Mouse (Mus musculus): ENCODE measurements around the gene F8. TPM values are rescaled to one million over a fixed set of nuclear protein-coding genes. Genes with fewer than 3 reads are reported as not detected.

Gene F8
- polyA plus RNA-seq, 1 experiment from 2014 or later: 1.2 TPM

GRCm38 (mm10) chrX:75129474-75129873 lies 252.9 kb downstream of the F8 start:
- DNase-seq (ENCODE audit: low spot score): no peak
- ATAC-seq (ENCODE audit: insufficient read depth, low FRiP score, low TSS enrichment): no peak
- H3K27me3 ChIP-seq (ENCODE audit: control insufficient read depth, insufficient read depth, low read length): no peaks in the 10 kb centered on the region
- 60% methylated on average over 2 of the region's 2 CpGs for WGBS
- no peaks in the 10 kb centered on the region for H3K36me3 ChIP-seq (ENCODE audit: control insufficient read depth, insufficient read depth, low read length)
- H3K4me3 ChIP-seq (ENCODE audit: low read depth, low read length): no peak overlapping the region
- no peaks in the 10 kb centered on the region for H3K9me3 ChIP-seq (ENCODE audit: control insufficient read depth, low read length)
- H3K4me2 ChIP-seq (ENCODE audit: low read depth): no peak overlapping the region
- no peak overlapping the region for H3K9ac ChIP-seq (ENCODE audit: low read length)
- no peaks in the 10 kb centered on the region for H3K4me1 ChIP-seq (ENCODE audit: control insufficient read depth, insufficient read depth, low read length)
- no peak overlapping the region for H3K27ac ChIP-seq (ENCODE audit: low read depth, low read length)

GRCm38 (mm10) chrX:75128333-75128980 lies 254.0 kb downstream of the F8 start:
- ATAC-seq (ENCODE audit: insufficient read depth, low FRiP score, low TSS enrichment) (no peak), DNase-seq (ENCODE audit: low spot score) (no peak)
- no peaks in the 10 kb centered on the region for H3K36me3 ChIP-seq (ENCODE audit: control insufficient read depth, insufficient read depth, low read length)
- no peak overlapping the region for H3K4me2 ChIP-seq (ENCODE audit: low read depth)
- no peak overlapping the region for H3K27ac ChIP-seq (ENCODE audit: low read depth, low read length)
- no peaks in the 10 kb centered on the region for H3K27me3 ChIP-seq (ENCODE audit: control insufficient read depth, insufficient read depth, low read length)
- no peaks in the 10 kb centered on the region for H3K4me1 ChIP-seq (ENCODE audit: control insufficient read depth, insufficient read depth, low read length)
- no peak overlapping the region for H3K4me3 ChIP-seq (ENCODE audit: low read depth, low read length)
- H3K9ac ChIP-seq (ENCODE audit: low read length): no peak overlapping the region
- no peaks in the 10 kb centered on the region for H3K9me3 ChIP-seq (ENCODE audit: control insufficient read depth, low read length)

DNA sequence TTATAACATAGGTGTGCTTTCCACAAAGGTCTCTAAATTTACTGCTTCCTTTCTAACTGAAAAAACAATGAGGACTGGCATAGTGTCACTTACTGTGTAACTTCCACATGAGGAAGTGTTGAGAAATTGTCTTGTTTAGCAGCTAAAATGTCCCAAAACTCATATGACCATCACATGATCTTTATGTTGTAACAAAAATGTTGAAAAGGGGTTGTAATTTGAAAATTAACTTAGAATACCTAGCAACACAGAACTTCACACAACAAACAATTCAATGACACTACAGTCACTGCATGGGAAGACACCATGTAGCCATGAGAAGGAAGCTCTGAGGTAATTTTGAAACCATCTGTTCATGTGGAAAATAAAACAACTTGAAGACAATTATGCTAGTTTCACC lies 255.5 kb downstream of the F8 start:
- Histone ChIP-seq H3K4me3 (ENCODE audit: low read depth, low read length) (no peak overlapping the region), H3K36me3 (ENCODE audit: control insufficient read depth, insufficient read depth, low read length) (no peaks in the 10 kb centered on the region), H3K9ac (ENCODE audit: low read length) (no peak overlapping the region), H3K9me3 (ENCODE audit: control insufficient read depth, low read length) (no peaks in the 10 kb centered on the region), H3K4me2 (ENCODE audit: low read depth) (no peak overlapping the region), H3K4me1 (ENCODE audit: control insufficient read depth, insufficient read depth, low read length) (no peaks in the 10 kb centered on the region), H3K27ac (ENCODE audit: low read depth, low read length) (no peak overlapping the region), H3K27me3 (ENCODE audit: control insufficient read depth, insufficient read depth, low read length) (no peaks in the 10 kb centered on the region)
- no peak for DNase-seq (ENCODE audit: low spot score)
- ATAC-seq (ENCODE audit: insufficient read depth, low FRiP score, low TSS enrichment): no peak

DNA sequence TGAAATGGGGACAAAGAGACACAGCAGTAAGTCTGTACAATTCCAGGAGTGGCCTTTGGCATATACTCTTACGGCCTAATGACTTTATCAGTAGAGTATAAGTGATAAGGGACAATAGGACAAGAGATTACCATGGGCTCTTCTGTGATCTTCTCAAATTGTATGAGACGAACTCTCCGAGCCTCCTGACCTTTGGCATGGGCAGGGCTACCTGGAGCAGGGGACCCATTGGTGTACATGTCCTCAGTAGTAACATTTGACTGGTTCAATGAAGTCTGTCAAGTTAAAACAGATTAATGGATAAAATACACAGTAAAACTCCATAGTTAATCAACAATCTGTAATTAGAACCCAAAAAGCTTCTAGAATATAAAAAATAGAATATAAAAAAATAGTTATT lies 256.8 kb downstream of the F8 start:
- no peak overlapping the region for H3K4me3 ChIP-seq (ENCODE audit: low read depth, low read length)
- H3K9ac ChIP-seq (ENCODE audit: low read length): no peak overlapping the region
- no peak for ATAC-seq (ENCODE audit: insufficient read depth, low FRiP score, low TSS enrichment)
- 87% methylated on average over 3 of the region's 3 CpGs for WGBS
- no peaks in the 10 kb centered on the region for H3K27me3 ChIP-seq (ENCODE audit: control insufficient read depth, insufficient read depth, low read length)
- DNase-seq (ENCODE audit: low spot score): no peak
- no peaks in the 10 kb centered on the region for H3K9me3 ChIP-seq (ENCODE audit: control insufficient read depth, low read length)
- no peak overlapping the region for H3K4me2 ChIP-seq (ENCODE audit: low read depth)
- no peaks in the 10 kb centered on the region for H3K36me3 ChIP-seq (ENCODE audit: control insufficient read depth, insufficient read depth, low read length)
- H3K27ac ChIP-seq (ENCODE audit: low read depth, low read length): no peak overlapping the region
- H3K4me1 ChIP-seq (ENCODE audit: control insufficient read depth, insufficient read depth, low read length): no peaks in the 10 kb centered on the region

Other genes with a start within 250 kb of the F8 start
- gene Smim9, start 218.8 kb downstream of the F8 start, polyA plus RNA-seq (2014; fragmentation: Nextera tagmentation; extraction: Ambion mirVana): not detected in 2 replicates
- gene Fundc2, start 216 bp downstream of the F8 start, polyA plus RNA-seq (2014; fragmentation: Nextera tagmentation; extraction: Ambion mirVana): 39.4 and 40.1 TPM in 2 replicates
- 17.3 and 21.3 TPM in 2 replicates for gene Cmc4, start 34.0 kb upstream of the F8 start, polyA plus RNA-seq (2014; fragmentation: Nextera tagmentation; extraction: Ambion mirVana)
- gene Mtcp1, start 34.0 kb upstream of the F8 start, polyA plus RNA-seq (2014; fragmentation: Nextera tagmentation; extraction: Ambion mirVana): 7.0 and 8.0 TPM in 2 replicates
- gene Brcc3, start 34.0 kb upstream of the F8 start, polyA plus RNA-seq (2014; fragmentation: Nextera tagmentation; extraction: Ambion mirVana): 62.6 and 71.7 TPM in 2 replicates
- 258 and 276 TPM in 2 replicates for gene Vbp1, start 131.7 kb upstream of the F8 start, polyA plus RNA-seq (2014; fragmentation: Nextera tagmentation; extraction: Ambion mirVana)
- 12.6 and 15.3 TPM in 2 replicates for gene Rab39b, start 195.6 kb upstream of the F8 start, polyA plus RNA-seq (2014; fragmentation: Nextera tagmentation; extraction: Ambion mirVana)